Mouse (Mus musculus) effector memory CD4-positive, alpha-beta T cell, adult 7 months (primary cell): ENCODE measurements around the gene Ccdc157. TPM values are rescaled to one million over a fixed set of nuclear protein-coding genes. Genes with fewer than 3 reads are reported as not detected.

Source experiments
- polyA plus RNA-seq: library from polyadenylated mRNA; unstranded; fragments of 100-300 nt; shearing (Covaris generic); gene quantifications from one replicate; pipeline ENCODE4 v1.2.1, GENCODE M21; 2017

Gene Ccdc157
- 7.3 TPM for polyA plus RNA-seq

DNA sequence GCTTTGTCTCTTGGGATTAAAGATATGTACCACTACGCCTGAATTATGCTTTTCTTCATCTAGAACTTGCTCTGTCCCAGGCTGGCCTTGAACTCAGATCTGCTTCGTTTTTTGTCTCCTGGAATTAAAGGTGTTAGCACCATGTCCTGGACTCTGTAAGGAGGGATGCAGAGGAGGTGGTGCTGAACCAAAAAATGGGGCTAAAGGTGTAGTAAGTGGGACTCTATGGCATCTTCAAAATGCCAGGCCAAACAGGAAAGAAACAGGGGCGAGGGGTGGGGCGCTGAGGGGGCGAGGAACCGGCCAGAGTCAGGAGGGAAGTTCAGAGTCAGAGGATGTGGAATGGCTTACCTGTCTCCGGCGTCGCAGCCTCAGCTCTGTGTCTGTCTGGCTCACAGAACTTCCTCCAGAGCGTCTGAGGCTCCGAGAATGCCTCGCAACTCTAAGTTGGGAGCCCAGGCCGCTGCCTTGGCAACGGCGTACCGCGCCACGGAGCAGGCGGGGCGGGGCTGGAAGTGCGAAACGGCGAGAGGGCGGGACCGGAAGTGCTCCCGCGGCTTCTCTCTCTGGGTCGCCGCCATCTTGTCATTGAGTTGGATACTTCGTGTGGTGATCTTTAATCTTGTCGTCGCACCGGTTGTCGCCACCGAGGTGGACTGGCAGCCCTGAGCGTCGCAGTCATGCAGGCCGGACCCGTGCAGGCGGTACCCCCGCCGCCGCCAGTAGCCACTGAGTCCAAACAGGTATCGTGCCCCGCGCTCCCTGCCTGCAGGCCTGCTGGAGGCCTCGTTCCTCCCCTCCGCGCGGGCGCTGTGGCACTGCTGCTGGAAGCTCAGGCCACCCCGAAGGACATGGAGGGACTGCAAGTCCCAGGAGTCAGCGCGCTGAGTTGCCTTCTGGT lies at the start of gene Ccdc157, which contains the start of gene Sf3a1:
Ccdc157 (minus strand) TSS at position 486 of the 901 bp plus-strand sequence.
Sf3a1 (plus strand) TSS at position 543 of the 901 bp plus-strand sequence.

DNA sequence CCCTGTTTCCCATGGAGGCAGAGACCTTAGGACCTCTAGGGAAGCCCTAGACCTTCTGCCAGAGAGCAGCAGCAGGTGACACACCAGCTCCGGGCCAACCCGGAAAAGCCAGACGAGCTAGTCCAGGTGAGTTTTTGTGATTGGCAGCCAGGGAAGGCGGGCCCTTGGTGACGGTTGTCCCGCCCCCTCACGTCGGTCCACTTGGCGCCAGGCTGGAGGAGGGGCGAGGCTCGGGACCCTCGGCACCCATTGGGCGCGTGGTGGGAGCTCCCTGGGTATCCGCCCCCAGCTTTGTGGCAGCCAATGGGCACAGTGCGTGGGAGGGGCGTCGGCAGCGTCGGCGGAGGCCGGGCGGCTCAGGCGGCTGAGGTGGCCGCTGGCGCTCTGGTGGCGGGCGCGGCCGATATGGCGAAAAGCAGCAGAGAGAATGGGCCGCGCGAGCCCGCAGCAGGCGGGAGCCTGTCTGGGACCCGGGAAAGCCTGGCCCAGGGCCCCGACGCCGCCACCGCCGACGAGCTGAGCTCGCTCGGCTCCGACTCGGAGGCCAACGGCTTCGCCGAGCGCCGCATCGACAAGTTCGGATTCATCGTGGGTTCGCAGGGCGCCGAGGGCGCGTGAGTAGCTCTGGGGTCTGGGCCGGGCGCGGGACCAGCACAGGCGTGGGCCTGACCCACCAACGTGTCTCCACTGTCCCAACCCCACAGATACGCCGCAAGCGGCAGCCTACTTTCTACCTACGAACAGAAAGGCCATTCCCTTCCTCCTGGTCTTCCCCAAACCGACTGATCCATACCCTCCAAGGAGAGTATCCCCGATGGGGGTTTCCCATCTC lies 26.6 kb upstream of the Ccdc157 start, which contains the start of gene Tbc1d10a:
Tbc1d10a (plus strand) TSS at position 304 of the 832 bp plus-strand sequence.

DNA sequence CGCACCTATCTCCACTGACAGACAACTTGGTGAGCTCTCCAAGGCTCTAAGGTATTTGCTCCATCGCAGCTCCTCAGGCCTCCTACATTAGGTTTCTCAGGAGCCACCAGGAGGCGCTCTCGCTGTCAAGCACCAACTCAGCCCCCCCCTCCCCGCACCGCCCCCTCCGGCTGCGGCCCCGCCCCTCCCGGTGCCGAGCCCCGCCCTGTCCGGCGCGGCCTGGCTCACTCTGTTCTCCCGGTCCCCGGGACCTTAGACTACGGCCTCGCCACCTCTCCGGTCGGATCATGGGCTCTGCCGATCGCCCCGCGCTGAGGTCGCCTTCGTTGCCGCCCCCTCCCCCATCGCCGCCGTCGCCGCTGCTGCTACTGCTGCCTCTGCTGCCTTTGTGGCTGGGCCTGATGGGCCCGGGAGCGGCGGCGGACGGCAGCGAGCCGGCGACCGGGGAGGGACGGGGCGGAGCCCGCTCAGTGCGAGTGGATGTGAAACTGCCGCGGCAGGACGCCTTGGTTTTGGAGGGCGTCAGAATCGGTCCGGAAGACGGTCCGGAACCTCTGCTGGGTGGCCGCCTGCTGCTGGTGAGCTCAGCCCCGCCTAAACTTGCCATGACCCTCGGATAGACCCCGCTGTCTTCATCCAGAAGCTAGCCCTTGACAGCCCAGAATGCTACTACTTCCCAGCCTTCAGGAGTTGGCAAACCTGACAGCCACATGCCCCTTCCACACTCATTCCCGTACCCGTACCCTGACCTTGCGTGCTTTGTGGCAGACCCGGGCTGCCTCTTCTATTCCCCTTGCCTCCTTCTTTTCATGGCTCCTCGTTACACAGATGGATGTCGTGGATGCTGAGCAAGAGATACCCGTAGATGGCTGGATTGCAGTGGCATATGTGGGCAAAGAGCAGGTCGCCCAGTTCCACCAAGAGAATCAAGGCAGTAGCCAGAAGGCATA lies 24.8 kb downstream of the Ccdc157 start, which contains the start of gene Rnf215:
Rnf215 (plus strand) TSS at position 217 of the 950 bp plus-strand sequence.

DNA sequence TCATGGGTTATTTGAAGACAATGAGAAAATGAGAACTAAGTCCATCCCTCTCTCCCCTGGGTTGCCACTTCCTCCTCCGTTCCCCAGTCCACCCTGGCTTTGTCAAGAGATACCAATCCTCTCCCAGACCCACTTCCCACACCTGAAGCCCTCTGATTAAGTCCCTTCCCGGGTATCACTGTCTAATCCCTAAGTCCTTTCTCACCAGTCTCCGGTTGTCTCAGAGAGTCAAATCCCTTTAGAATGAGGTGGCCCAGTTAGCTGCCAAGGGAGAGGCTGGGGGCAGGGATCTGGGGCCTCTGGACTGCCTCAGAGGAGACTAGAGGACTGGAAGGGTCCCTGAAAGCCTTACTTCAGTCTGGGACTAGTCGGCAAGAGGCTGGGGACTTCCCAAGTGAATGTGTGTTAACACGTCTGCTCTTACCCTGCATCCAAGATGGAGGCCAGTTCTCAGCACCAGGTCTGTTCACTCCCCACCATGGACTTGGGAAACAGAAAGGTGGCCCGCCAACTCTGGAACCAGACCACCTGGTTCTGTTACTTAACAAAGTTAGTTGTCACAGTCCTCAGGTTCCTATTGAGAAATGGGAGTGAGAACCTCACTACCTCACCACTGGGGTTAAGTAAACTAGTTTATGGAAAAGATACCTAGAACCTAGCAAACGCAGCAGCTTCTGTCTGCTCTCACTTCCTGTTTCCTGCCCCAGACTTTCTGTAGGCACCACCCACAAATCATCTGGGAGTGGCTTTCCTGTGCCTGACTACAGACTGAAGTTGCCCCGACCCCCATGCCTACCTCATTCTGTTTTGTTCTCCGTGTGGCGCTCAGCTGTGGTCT lies 37.1 kb downstream of the Ccdc157 start, which contains the start of gene Sec14l2:
Sec14l2 (minus strand) TSS at position 674 of the 838 bp plus-strand sequence.

DNA sequence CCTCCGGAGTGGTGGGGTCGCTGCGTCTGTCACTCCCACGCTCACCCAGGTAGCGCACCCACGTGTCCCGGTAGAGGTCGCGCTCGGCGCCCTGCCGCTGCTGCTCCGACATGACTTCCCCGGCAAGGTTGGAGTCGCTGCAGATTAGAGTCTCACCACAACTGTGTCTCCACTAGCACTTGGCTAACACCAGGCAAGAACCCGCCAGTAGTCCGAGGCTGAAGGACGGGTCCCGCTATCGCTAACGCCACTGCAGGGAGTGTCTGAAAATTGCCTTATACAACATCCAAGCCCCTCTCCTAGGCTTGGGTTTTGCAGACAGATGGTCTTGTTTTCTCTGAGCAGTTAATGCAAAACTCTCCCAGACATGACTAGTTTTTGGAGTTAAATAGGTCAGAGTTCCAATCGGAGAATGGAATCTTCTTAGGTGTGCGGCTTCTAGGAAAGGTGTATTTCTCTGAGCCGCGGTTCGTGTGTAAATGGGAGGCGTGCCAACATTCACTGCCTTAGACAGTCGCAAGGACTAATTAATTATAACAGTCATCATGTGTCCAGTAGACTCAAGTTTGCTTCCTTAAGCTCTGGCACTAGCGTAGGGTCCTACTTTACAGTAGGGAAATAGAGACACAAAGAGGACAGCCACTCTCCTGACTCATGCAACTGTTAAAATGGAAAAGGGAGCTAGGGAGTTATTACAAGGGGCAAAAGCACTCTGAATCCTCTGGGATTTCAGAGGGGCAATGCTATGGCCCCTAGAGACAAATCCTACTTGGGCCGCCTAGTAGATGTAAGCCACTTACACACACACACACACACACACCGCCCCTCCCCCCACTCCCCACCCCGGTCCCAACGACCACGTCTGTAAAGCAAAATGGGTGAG lies 64.7 kb downstream of the Ccdc157 start, which contains the start of gene Mtfp1:
Mtfp1 (minus strand) TSS at position 275 of the 883 bp plus-strand sequence.

Other genes starting within 250 kb of the Ccdc157 start
- gene Slc35e4, start 245.6 kb downstream of the Ccdc157 start, polyA plus RNA-seq: 2.7 TPM
- 17.8 TPM for gene Tcn2, start 228.1 kb downstream of the Ccdc157 start, polyA plus RNA-seq
- gene Pes1, start 196.3 kb downstream of the Ccdc157 start, polyA plus RNA-seq: 57.1 TPM
- 0.45 TPM for gene 4930556J24Rik, start 183.5 kb downstream of the Ccdc157 start, polyA plus RNA-seq
- gene Gal3st1, start 176.7 kb downstream of the Ccdc157 start, polyA plus RNA-seq: not detected
- gene Sec14l4, start 128.8 kb downstream of the Ccdc157 start, polyA plus RNA-seq: 0.11 TPM
- gene Sec14l3, start 95.5 kb downstream of the Ccdc157 start, polyA plus RNA-seq: 0.62 TPM
- gene Mtfp1, start 64.8 kb downstream of the Ccdc157 start, polyA plus RNA-seq: 0.63 TPM
- 0.62 TPM for gene Sec14l2, start 36.9 kb downstream of the Ccdc157 start, polyA plus RNA-seq
- gene Rnf215, start 25.1 kb downstream of the Ccdc157 start, polyA plus RNA-seq: 27.5 TPM
- gene Sf3a1, start 57 bp upstream of the Ccdc157 start, polyA plus RNA-seq: 38.1 TPM
- 93.1 TPM for gene Tbc1d10a, start 26.5 kb upstream of the Ccdc157 start, polyA plus RNA-seq
- gene Castor1, start 57.9 kb upstream of the Ccdc157 start, polyA plus RNA-seq: 25.3 TPM
- gene Osm, start 76.1 kb upstream of the Ccdc157 start, polyA plus RNA-seq: 7.5 TPM
- 3.1 TPM for gene Lif, start 97.3 kb upstream of the Ccdc157 start, polyA plus RNA-seq